Mouse (Mus musculus) activated CD4-positive, CD25-positive, alpha-beta regulatory T cell, adult 4 months (primary cell): ENCODE measurements around the gene Itgax. TPM values are rescaled to one million over a fixed set of nuclear protein-coding genes. Genes with fewer than 3 reads are reported as not detected.
A peak's percentile ranks its signal among the peaks of the same experiment; 100 is the strongest.

Experiments
- ATAC-seq: one replicate; pipeline ENCODE4 v1.8.0; 2017
- polyA plus RNA-seq, 2 experiments: library from polyadenylated mRNA; unstranded; fragments of 100-300 nt; shearing (Covaris generic); gene quantifications; one replicate each; pipeline ENCODE4 v1.2.1; 2017

The Itgax gene
- not detected for polyA plus RNA-seq

- no peak for ATAC-seq
Measured at GRCm38 (mm10) chr7:128128741-128129720, at the start of gene Itgax. Gene Itgax (plus strand): TSS chr7:128129547.

GRCm38 (mm10) chr7:128080012-128080411 lies 49.3 kb upstream of the Itgax start:
- ATAC-seq, result no peak

- no peak for ATAC-seq
Measured at GRCm38 (mm10) chr7:128089141-128089540, 40.2 kb upstream of the Itgax start.

GRCm38 (mm10) chr7:128098135-128098534 lies 31.2 kb upstream of the Itgax start:
- no peak for ATAC-seq

GRCm38 (mm10) chr7:128100742-128101357 lies 28.5 kb upstream of the Itgax start:
- no peak for ATAC-seq

- ATAC-seq, result peak; percentile 61
Measured at GRCm38 (mm10) chr7:128105246-128105645, 24.1 kb upstream of the Itgax start.

- ATAC-seq, result no peak
Measured at GRCm38 (mm10) chr7:128107462-128107861, 21.9 kb upstream of the Itgax start.

- ATAC-seq, result no peak
Measured at GRCm38 (mm10) chr7:128110314-128110713, 19.0 kb upstream of the Itgax start.

- no peak for ATAC-seq
Measured at GRCm38 (mm10) chr7:128112131-128112530, 17.2 kb upstream of the Itgax start.

GRCm38 (mm10) chr7:128114371-128115105 lies 14.8 kb upstream of the Itgax start:
- ATAC-seq, result no peak

GRCm38 (mm10) chr7:128115211-128115958 lies 14.0 kb upstream of the Itgax start:
- no peak for ATAC-seq

- ATAC-seq, result no peak
Measured at GRCm38 (mm10) chr7:128116396-128116795, 13.0 kb upstream of the Itgax start.

- peak; percentile 88 for ATAC-seq
Measured at GRCm38 (mm10) chr7:128119726-128120490, 9.4 kb upstream of the Itgax start.

GRCm38 (mm10) chr7:128132148-128132547 lies 2.8 kb downstream of the Itgax start:
- no peak for ATAC-seq

- ATAC-seq, result peak; percentile 43
Measured at GRCm38 (mm10) chr7:128133596-128133995, 4.2 kb downstream of the Itgax start.

GRCm38 (mm10) chr7:128136927-128137326 lies 7.6 kb downstream of the Itgax start:
- ATAC-seq, result no peak

GRCm38 (mm10) chr7:128139611-128140010 lies 10.3 kb downstream of the Itgax start:
- ATAC-seq, result no peak

GRCm38 (mm10) chr7:128150970-128151369 lies 21.6 kb downstream of the Itgax start:
- no peak for ATAC-seq

GRCm38 (mm10) chr7:128154076-128154475 lies 24.7 kb downstream of the Itgax start, which contains the start of gene Itgad:
Gene Itgad (plus strand): TSS chr7:128154376.
- no peak for ATAC-seq

GRCm38 (mm10) chr7:128154924-128155323 lies 25.6 kb downstream of the Itgax start:
- no peak for ATAC-seq

- peak; percentile 32 for ATAC-seq
Measured at GRCm38 (mm10) chr7:128158688-128159354, 29.5 kb downstream of the Itgax start.
